Mouse (Mus musculus): ENCODE measurements around the gene Sdr9c7. TPM values are rescaled to one million over a fixed set of nuclear protein-coding genes. Genes with fewer than 3 reads are reported as not detected.
"Not testable (repeated sequence)": the region's sequence is repeated elsewhere in the genome, so short reads cannot be mapped to it uniquely, and the experiment has no call there.

Gene Sdr9c7
- total RNA-seq (2022) = not detected

GRCm38 (mm10) chr10:127898218-127898617, at the start of gene Sdr9c7:
TSS of gene Sdr9c7 (plus strand) at chr10:127898518.
- no peak for DNase-seq (ENCODE audit: low spot score in 2 of 2)

DNA sequence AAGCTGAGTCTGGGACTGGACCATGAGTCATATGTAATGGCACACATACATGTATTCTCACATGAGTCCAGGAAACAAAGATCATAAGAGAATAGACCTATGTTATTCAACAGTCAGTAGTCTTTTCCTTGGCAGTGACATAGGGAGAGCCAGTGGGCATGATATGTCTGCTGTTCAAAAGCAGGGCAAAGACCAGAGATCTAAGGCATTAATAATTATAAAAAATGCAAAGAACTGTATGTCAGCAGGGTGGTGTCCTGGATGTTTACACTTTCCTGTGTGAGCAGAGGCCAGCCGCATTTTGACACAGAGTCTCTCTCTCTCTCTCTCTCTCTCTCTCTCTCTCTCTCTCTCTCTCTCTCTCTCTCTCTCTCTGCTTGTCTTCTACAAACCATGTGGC, 48.7 kb upstream of the Sdr9c7 start, which contains the start of gene Rdh19:
Gene Rdh19, plus strand, starts transcription at position 301 of the 400 bp plus-strand sequence.
- no peak for DNase-seq (ENCODE audit: low spot score in 2 of 2)

DNA sequence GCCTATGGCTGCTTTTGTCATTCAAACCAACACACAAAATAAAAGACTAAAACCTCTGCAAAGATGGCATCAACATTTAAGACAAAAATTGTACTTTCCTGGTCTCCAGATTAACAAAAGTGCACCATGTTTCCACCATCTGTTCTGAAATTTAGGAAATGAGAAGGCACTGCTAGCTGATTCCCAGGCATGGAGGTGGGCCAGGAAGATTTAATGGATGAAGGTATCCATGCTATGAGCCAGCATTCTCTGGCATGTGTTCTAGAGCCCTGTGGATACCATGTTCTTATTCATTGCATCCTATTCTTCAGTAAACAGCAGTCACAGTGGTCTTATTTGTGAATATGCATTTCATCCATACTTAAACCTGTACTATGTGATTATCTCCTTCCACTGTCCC, 41.9 kb upstream of the Sdr9c7 start:
- peak; percentile 3 to 26 for DNase-seq (ENCODE audit: low spot score in 2 of 2)

- no peak for DNase-seq (ENCODE audit: low spot score in 2 of 2)
Measured at GRCm38 (mm10) chr10:127864931-127865330, 33.4 kb upstream of the Sdr9c7 start.

DNA sequence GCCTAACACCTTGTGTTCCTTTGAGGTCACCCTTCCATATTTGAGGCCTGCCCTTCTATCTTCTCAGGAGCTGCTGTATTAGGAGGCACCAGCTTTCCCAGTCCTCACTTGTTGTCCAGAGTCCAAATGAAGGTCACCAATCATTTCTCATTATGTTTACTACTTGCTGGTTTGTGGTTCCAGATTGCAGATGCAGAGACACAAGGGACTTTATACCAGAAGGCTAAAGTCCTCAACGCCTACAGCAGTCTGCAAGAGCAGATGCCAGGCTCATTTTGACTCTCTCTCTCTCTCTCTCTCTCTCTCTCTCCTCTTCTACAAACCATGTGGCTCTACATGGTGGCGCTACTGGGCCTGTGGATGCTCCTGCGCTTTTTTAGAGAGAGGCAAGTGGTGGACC, 32.1 kb upstream of the Sdr9c7 start, which contains the start of gene Rdh16f2:
Gene Rdh16f2, plus strand, starts transcription at position 243 of the 400 bp plus-strand sequence.
- no peak for DNase-seq (ENCODE audit: low spot score in 2 of 2)

DNA sequence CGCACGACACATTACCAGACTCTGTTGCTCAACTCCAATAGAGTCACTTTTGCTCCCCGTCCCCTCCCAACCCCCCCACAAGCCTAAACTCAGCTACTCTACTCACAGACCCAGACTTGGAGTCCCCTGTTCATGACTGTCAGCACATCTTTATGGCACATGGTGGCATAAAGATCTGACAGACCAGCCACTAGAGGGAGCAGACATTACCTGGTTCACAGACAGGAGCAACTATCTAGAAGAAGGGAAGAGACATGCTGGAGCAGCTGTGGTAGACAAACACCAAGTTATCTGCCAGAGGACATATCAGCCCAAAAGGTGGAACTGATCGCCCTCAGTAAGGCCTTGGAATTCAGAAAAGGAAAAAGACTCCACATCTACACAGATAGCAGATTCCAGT, 25.8 kb upstream of the Sdr9c7 start:
- DNase-seq (ENCODE audit: low spot score in 2 of 2) = peak in 1 of 2 experiments; percentile 9

- no peak for DNase-seq (ENCODE audit: low spot score in 2 of 2)
Measured at GRCm38 (mm10) chr10:127877681-127878080, 20.6 kb upstream of the Sdr9c7 start.

GRCm38 (mm10) chr10:127878262-127879057, 19.9 kb upstream of the Sdr9c7 start:
- no peak for DNase-seq (ENCODE audit: low spot score in 2 of 2)

DNA sequence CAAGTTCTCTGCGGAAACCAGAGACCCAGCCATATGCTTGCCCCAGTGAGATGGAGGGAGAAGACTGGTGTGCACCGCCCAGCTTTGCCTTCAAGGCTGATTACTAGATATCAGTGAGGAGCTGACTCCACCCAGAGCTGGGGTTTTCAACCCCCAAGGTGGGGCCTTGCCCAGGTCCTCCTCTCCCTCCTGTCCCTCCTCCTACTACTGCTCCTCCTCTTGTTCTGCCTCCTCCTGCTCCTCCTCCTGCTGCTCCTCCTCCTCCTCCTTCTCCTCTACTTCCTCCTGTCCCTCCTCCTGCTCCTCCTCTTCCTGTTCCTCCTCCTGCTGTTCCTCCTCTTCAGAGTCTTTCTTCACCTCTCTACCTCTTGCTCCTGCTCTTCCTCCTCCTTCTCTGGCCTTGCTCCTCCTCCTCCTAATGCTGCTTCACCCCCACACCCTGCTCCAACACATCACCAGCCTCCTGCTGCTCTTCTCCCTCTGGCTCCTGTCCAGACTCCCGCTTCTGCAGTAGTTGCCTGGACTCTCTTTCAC, 19.1 kb upstream of the Sdr9c7 start:
- DNase-seq (ENCODE audit: low spot score in 2 of 2) = peak in 1 of 2 experiments; percentile 11

- DNase-seq (ENCODE audit: low spot score in 2 of 2) = no peak
Measured at GRCm38 (mm10) chr10:127881041-127881440, 17.3 kb upstream of the Sdr9c7 start.

- no peak for DNase-seq (ENCODE audit: low spot score in 2 of 2)
Measured at GRCm38 (mm10) chr10:127886551-127886950, 11.8 kb upstream of the Sdr9c7 start.

GRCm38 (mm10) chr10:127886971-127887370, 11.3 kb upstream of the Sdr9c7 start:
- no peak for DNase-seq (ENCODE audit: low spot score in 2 of 2)

GRCm38 (mm10) chr10:127888605-127889004, 9.7 kb upstream of the Sdr9c7 start, which contains the start of gene Rdh7:
TSS of gene Rdh7 (minus strand) at chr10:127888817.
- no peak for DNase-seq (ENCODE audit: low spot score in 2 of 2)

DNA sequence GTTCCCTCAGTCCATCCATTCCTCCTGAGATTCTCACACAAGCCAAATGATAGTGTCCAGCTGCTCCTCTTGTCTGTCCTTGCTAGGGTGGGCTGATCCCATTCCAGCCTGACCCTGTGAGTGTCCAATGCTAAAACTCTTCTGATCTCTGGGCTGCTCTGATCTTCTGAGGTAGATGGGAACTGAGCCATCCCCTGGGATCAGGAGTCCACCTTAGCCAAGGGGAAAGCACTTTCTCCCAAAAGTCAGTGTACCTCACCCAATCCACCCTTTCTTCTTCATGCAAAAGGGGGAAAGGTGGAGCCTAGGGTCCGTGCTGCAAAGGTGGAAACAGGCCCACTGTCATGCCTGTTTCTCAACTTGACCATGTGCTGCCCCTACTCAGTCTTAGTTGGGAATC, 6.8 kb upstream of the Sdr9c7 start:
- DNase-seq (ENCODE audit: low spot score in 2 of 2) = no peak

- not testable (repeated sequence) for DNase-seq (ENCODE audit: low spot score in 2 of 2)
Measured at GRCm38 (mm10) chr10:127893163-127894022, 4.9 kb upstream of the Sdr9c7 start.

- DNase-seq (ENCODE audit: low spot score in 2 of 2) = no peak
Measured at GRCm38 (mm10) chr10:127896705-127897104, 1.6 kb upstream of the Sdr9c7 start.

- no peak for DNase-seq (ENCODE audit: low spot score in 2 of 2)
Measured at GRCm38 (mm10) chr10:127897506-127897905, 812 bp upstream of the Sdr9c7 start.

- no peak for DNase-seq (ENCODE audit: low spot score in 2 of 2)
Measured at GRCm38 (mm10) chr10:127899783-127900182, 1.5 kb downstream of the Sdr9c7 start.

GRCm38 (mm10) chr10:127901751-127902150, 3.4 kb downstream of the Sdr9c7 start:
- no peak for DNase-seq (ENCODE audit: low spot score in 2 of 2)

DNA sequence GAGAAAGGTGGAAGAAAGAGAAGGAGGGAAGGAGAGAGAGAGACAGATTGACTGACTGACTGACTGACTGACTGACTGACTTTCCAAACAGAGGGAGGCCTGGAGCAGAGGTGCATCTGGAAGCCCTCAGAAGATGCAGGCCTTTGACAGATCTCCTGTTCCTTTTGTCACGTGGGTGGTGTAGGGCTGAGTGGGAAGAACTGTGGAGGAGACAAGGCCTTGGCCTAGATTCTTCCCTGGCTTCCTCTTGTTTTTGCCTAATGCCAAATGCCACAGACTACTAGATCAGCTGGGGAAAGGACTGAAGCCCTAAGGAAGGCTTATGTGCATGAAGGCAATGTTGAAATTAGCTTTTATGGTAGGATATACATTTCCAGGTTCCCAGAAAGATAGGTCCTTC, 4.8 kb downstream of the Sdr9c7 start:
- DNase-seq (ENCODE audit: low spot score in 2 of 2) = no peak

GRCm38 (mm10) chr10:127904718-127905446, 6.6 kb downstream of the Sdr9c7 start:
- DNase-seq (ENCODE audit: low spot score in 2 of 2) = peak in 1 of 2 experiments; percentile 21

All from layer of hippocampus, adult 8-10 months (tissue).